Mouse (Mus musculus) CH12.LX (cell line): Measurements from ENCODE around the gene Timmdc1. TPM values are rescaled to one million over a fixed set of nuclear protein-coding genes. Genes with fewer than 3 reads are reported as not detected.
A peak's percentile ranks its signal among the peaks of the same experiment; 100 is the strongest.

Experiments
- DNase-seq: peaks from one replicate; pipeline ENCODE4 v3.0.0-alpha.2; 2013; ENCODE audit errors: extremely low read depth
- H3K27ac ChIP-seq: 2 replicates; pipeline ENCODE4 v1.5.1; 2012; ENCODE audit warnings: low read depth, mild to moderate bottlenecking, control low read depth, moderate library complexity; ENCODE audit not compliant: insufficient read depth
- H3K27me3 ChIP-seq: replicated peaks from 2 replicates; pipeline ENCODE3; 2012; ENCODE audit warnings: inconsistent platforms
- H3K36me3 ChIP-seq, 2 experiments: replicated peaks in 1 of 2; 2 replicates each; pipeline versions ENCODE3 to v1.6.1; 2012; ENCODE audit warnings: inconsistent platforms in 1 of 2, low read length in 1 of 2, mild to moderate bottlenecking in 1 of 2, mixed read lengths in 1 of 2, moderate library complexity in 1 of 2; ENCODE audit not compliant: control insufficient read depth in 1 of 2, insufficient read depth in 1 of 2
- H3K4me1 ChIP-seq, 2 experiments: 2 replicates each; pipeline ENCODE4 v1.6.1; 2012; ENCODE audit warnings: inconsistent platforms in 1 of 2, moderate library complexity in 1 of 2; ENCODE audit not compliant: insufficient read depth in 2 of 2, control insufficient read depth in 1 of 2
- H3K4me2 ChIP-seq: 2 replicates; pipeline ENCODE4 v1.6.1; 2012; ENCODE audit warnings: low read depth, mild to moderate bottlenecking, control low read depth; ENCODE audit not compliant: poor library complexity, insufficient read depth, severe bottlenecking
- H3K4me3 ChIP-seq, 3 experiments: fragments of 150-350 bp in 1 of 3; sonication (generic) in 1 of 3; replicated peaks in 1 of 3; 2 replicates each; pipeline versions ENCODE3 to v1.5.1; 2011 to 2012; ENCODE audit warnings: low read depth in 2 of 3, low read length in 2 of 3, mild to moderate bottlenecking in 2 of 3, moderate library complexity in 2 of 3, control low read depth in 1 of 3, improper control_type of control experiment in 1 of 3, inconsistent platforms in 1 of 3, mixed read lengths in 1 of 3; ENCODE audit not compliant: poor library complexity in 1 of 3
- H3K79me2 ChIP-seq: replicated peaks from 2 replicates; pipeline ENCODE4 v1.6.1; 2012; ENCODE audit warnings: mild to moderate bottlenecking, moderate library complexity; ENCODE audit not compliant: control insufficient read depth, poor library complexity, insufficient read depth, severe bottlenecking; ENCODE audit errors: extremely low read depth
- H3K9ac ChIP-seq: 2 replicates; pipeline ENCODE4 v1.6.1; 2012; ENCODE audit warnings: low read depth, mild to moderate bottlenecking, control low read depth, moderate library complexity; ENCODE audit not compliant: insufficient read depth
- H3K9me3 ChIP-seq: replicated peaks from 2 replicates; pipeline ENCODE3; 2012; ENCODE audit warnings: low read length, inconsistent platforms, mixed read lengths
- BHLHE40 ChIP-seq: IDR thresholded peaks from 2 replicates; pipeline ENCODE4 v1.6.1; 2011; ENCODE audit warnings: mild to moderate bottlenecking, low read depth, low read length, improper control_type of control experiment
- CHD1 ChIP-seq: IDR thresholded peaks from 2 replicates; pipeline ENCODE4 v1.6.1; 2012; ENCODE audit warnings: low read depth, low read length, improper control_type of control experiment, inconsistent platforms
- CHD2 ChIP-seq: IDR thresholded peaks from 2 replicates; pipeline ENCODE4 v1.6.1; 2011; ENCODE audit warnings: low read length, improper control_type of control experiment
- CTCF ChIP-seq, 2 experiments: IDR thresholded peaks in 1 of 2; conservative IDR thresholded peaks in 1 of 2; 2 replicates each; pipeline ENCODE4 v1.5.1; 2011 to 2012; ENCODE audit warnings: low read depth in 2 of 2, low read length in 2 of 2, improper control_type of control experiment in 1 of 2, inconsistent platforms in 1 of 2, mild to moderate bottlenecking in 1 of 2, moderate library complexity in 1 of 2
- ELF1 ChIP-seq: IDR thresholded peaks from 2 replicates; pipeline ENCODE4 v1.6.1; 2014; ENCODE audit warnings: low read depth, mild to moderate bottlenecking, inconsistent platforms, low read length, improper control_type of control experiment
- EP300 ChIP-seq: IDR thresholded peaks from 2 replicates; pipeline ENCODE4 v1.6.1; 2011; ENCODE audit warnings: low read length, improper control_type of control experiment
- HCFC1 ChIP-seq: IDR thresholded peaks from 2 replicates; pipeline ENCODE4 v1.6.1; 2012; ENCODE audit warnings: low read depth, mild to moderate bottlenecking, inconsistent platforms, low read length, improper control_type of control experiment
- IRF4 ChIP-seq: IDR thresholded peaks from 2 replicates; pipeline ENCODE4 v1.6.1; 2014; ENCODE audit warnings: low read depth, mild to moderate bottlenecking, inconsistent platforms, low read length, improper control_type of control experiment
- JUN ChIP-seq: IDR thresholded peaks from 2 replicates; pipeline ENCODE4 v1.6.1; 2011; ENCODE audit warnings: low read depth, mild to moderate bottlenecking, low read length, improper control_type of control experiment, moderate library complexity; ENCODE audit not compliant: insufficient read depth
- MAFK ChIP-seq: IDR thresholded peaks from 2 replicates; pipeline ENCODE4 v1.6.1; 2011; ENCODE audit warnings: low read length, improper control_type of control experiment; ENCODE audit not compliant: insufficient replicate concordance
- MAX ChIP-seq: IDR thresholded peaks from 2 replicates; pipeline ENCODE4 v1.6.1; 2011; ENCODE audit warnings: low read length, improper control_type of control experiment
- MAZ ChIP-seq: IDR thresholded peaks from 2 replicates; pipeline ENCODE4 v1.6.1; 2012; ENCODE audit warnings: low read depth, mild to moderate bottlenecking, inconsistent platforms, low read length, improper control_type of control experiment, moderate library complexity
- MEF2A ChIP-seq: IDR thresholded peaks from 2 replicates; pipeline ENCODE4 v1.6.1; 2014; ENCODE audit warnings: low read depth, mild to moderate bottlenecking, inconsistent platforms, low read length, improper control_type of control experiment, borderline replicate concordance
- MXI1 ChIP-seq: IDR thresholded peaks from 2 replicates; pipeline ENCODE4 v1.6.1; 2011; ENCODE audit warnings: mild to moderate bottlenecking, low read depth, low read length, improper control_type of control experiment
- POLR2A ChIP-seq: IDR thresholded peaks from 2 replicates; pipeline ENCODE4 v1.6.1; 2011; ENCODE audit warnings: low read depth, mild to moderate bottlenecking, improper control_type of control experiment, low read length
- RAD21 ChIP-seq: IDR thresholded peaks from 2 replicates; pipeline ENCODE4 v1.6.1; 2011; ENCODE audit warnings: low read depth, mild to moderate bottlenecking, low read length, improper control_type of control experiment, moderate library complexity
- SMC3 ChIP-seq: IDR thresholded peaks from 2 replicates; pipeline ENCODE4 v1.6.1; 2011; ENCODE audit warnings: low read depth, low read length, improper control_type of control experiment
- ZC3H11A ChIP-seq: IDR thresholded peaks from 2 replicates; pipeline ENCODE4 v1.6.1; 2012; ENCODE audit warnings: low read depth, mild to moderate bottlenecking, inconsistent platforms, low read length, improper control_type of control experiment
- ZMIZ1 ChIP-seq: IDR thresholded peaks from 2 replicates; pipeline ENCODE4 v1.6.1; 2012; ENCODE audit warnings: low read depth, mild to moderate bottlenecking, inconsistent platforms, low read length, improper control_type of control experiment
- dilution Hi-C: fragments of 300-500 bp; cut with MboI; formaldehyde crosslinking; loops from 2 replicates; pipeline ENCODE4 v1.14.3; 2020; ENCODE audit warnings: low sequenced_read_pairs; ENCODE audit not compliant: extremely low pct_unique_long_range_greater_than_20kb, extremely low pct_ligation_motif_present
- in situ Hi-C: fragments of 300-500 bp; cut with MboI; formaldehyde crosslinking; loops from 3 replicates; pipeline ENCODE4 v1.14.3; 2019; ENCODE audit warnings: low sequenced_read_pairs, low pct_ligation_motif_present, low pct_unique_long_range_greater_than_20kb, mixed read lengths
- polyA plus RNA-seq: library from polyadenylated mRNA; unstranded; fragments of >175 nt; gene quantifications from 2 replicates; pipeline ENCODE4 v1.2.1, GENCODE M21; 2012; ENCODE audit warnings: low read depth; ENCODE audit not compliant: insufficient read length
- total RNA-seq, 2 experiments: library from RNA; depleted of rRNA; stranded (reverse); fragments of 300-350 nt in 1 of 2; fragments of >200 nt in 1 of 2; gene quantifications; 2 replicates each; pipeline ENCODE4 v1.2.3; 2012 to 2014

The Timmdc1 gene
- total and polyA plus RNA-seq, 3 experiments: 32.5 to 49.7 (median 45.1) TPM

GRCm38 (mm10) chr16:38469437-38469836, 53.0 kb downstream of the Timmdc1 start:
- Histone ChIP-seq H3K4me3 (no peak overlapping the region), H3K79me2 (peaks cover 100% of the 10 kb centered on the region), H3K36me3 (peaks cover 70 to 93% of the 10 kb centered on the region in 2 experiments), H3K4me1 (peaks cover 29 to 95% of the 10 kb centered on the region in 2 experiments), H3K9ac (0 out of 2 replicates have a peak overlapping the region, but pooled peaks have one; percentile 11), H3K4me2 (peak overlapping the region; percentile 52), H3K27me3 (no peaks in the 10 kb centered on the region)
- in situ Hi-C loops: no loop called here
- TF ChIP-seq RAD21: no peak
- TF ChIP-seq BHLHE40: peak; percentile 21; the same call in 1 of the 2 replicates
- no peak for TF ChIP-seq CTCF (conservative IDR thresholded peaks at IDR 0.05 in 1 of 2, IDR thresholded peaks at IDR 0.05 in 1 of 2; ENCODE audit: low read depth in 2 of 2, low read length in 2 of 2)
- TF ChIP-seq HCFC1: no peak
- peak; percentile 63; the same call in 1 of the 2 replicates for TF ChIP-seq MXI1
- no peak for TF ChIP-seq ZC3H11A
- TF ChIP-seq IRF4: no peak
- TF ChIP-seq POLR2A: no peak
- TF ChIP-seq ELF1: peak; percentile 64
- peak; percentile 40; the same call in 1 of the 2 replicates for TF ChIP-seq MAX
- TF ChIP-seq MAZ: 0 out of 2 replicates have a peak, but pooled peaks have one; percentile 15
- no peak for TF ChIP-seq MAFK
- TF ChIP-seq ZMIZ1: peak; percentile 59; the same call in 1 of the 2 replicates
- 0 out of 2 replicates have a peak, but pooled peaks have one; percentile 20 for TF ChIP-seq EP300
- 0 out of 2 replicates have a peak, but pooled peaks have one; percentile 25 for TF ChIP-seq CHD2
- no peak for TF ChIP-seq MEF2A
- TF ChIP-seq CHD1: no peak
- TF ChIP-seq, all 38 proteins: peak for 8
- H3K27ac ChIP-seq: peak overlapping the region; percentile 20; the same call in 1 of the 2 replicates
- H3K9me3 ChIP-seq: no peaks in the 10 kb centered on the region
- DNase-seq: no peak
- dilution Hi-C loops: no loop called here

GRCm38 (mm10) chr16:38468706-38469018, 53.8 kb downstream of the Timmdc1 start:
- peak overlapping the region; percentile 52 for H3K4me2 ChIP-seq
- H3K4me1 ChIP-seq: peaks cover 29 to 95% of the 10 kb centered on the region in 2 experiments
- H3K9me3 ChIP-seq: no peaks in the 10 kb centered on the region
- TF ChIP-seq JUN: no peak
- peak in 1 of 2 experiments; percentile 44; a peak in 1 of 4 replicates for TF ChIP-seq CTCF (conservative IDR thresholded peaks at IDR 0.05 in 1 of 2, IDR thresholded peaks at IDR 0.05 in 1 of 2; ENCODE audit: low read depth in 2 of 2, low read length in 2 of 2)
- TF ChIP-seq RAD21: peak; percentile 25
- TF ChIP-seq SMC3: peak; percentile 44
- TF ChIP-seq, all 38 proteins: peak for 3
- peak overlapping the region; percentile 8; the same call in 1 of the 2 replicates for H3K27ac ChIP-seq
- in situ Hi-C loops (no loop called here), dilution Hi-C loops (no loop called here)
- H3K9ac ChIP-seq: peak overlapping the region; percentile 11; the same call in 1 of the 2 replicates
- H3K4me3 ChIP-seq: no peak overlapping the region
- peaks cover 100% of the 10 kb centered on the region for H3K79me2 ChIP-seq
- peaks cover 66 to 92% of the 10 kb centered on the region in 2 experiments for H3K36me3 ChIP-seq
- DNase-seq: no peak
- no peaks in the 10 kb centered on the region for H3K27me3 ChIP-seq
